Mouse (Mus musculus) CH12.LX (cell line): Measurements from ENCODE around the gene Pigt. TPM values are rescaled to one million over a fixed set of nuclear protein-coding genes. Genes with fewer than 3 reads are reported as not detected.

Source experiments
- DNase-seq: peaks from one replicate; pipeline ENCODE4 v3.0.0-alpha.2; 2013; ENCODE audit errors: extremely low read depth
- H3K27ac ChIP-seq: 2 replicates; pipeline ENCODE4 v1.5.1; 2012; ENCODE audit warnings: low read depth, mild to moderate bottlenecking, control low read depth, moderate library complexity; ENCODE audit not compliant: insufficient read depth
- H3K27me3 ChIP-seq: replicated peaks from 2 replicates; pipeline ENCODE3; 2012; ENCODE audit warnings: inconsistent platforms
- H3K36me3 ChIP-seq, 2 experiments: replicated peaks in 1 of 2; 2 replicates each; pipeline versions ENCODE3 to v1.6.1; 2012; ENCODE audit warnings: inconsistent platforms in 1 of 2, low read length in 1 of 2, mild to moderate bottlenecking in 1 of 2, mixed read lengths in 1 of 2, moderate library complexity in 1 of 2; ENCODE audit not compliant: control insufficient read depth in 1 of 2, insufficient read depth in 1 of 2
- H3K4me1 ChIP-seq, 2 experiments: 2 replicates each; pipeline ENCODE4 v1.6.1; 2012; ENCODE audit warnings: inconsistent platforms in 1 of 2, moderate library complexity in 1 of 2; ENCODE audit not compliant: insufficient read depth in 2 of 2, control insufficient read depth in 1 of 2
- H3K4me2 ChIP-seq: 2 replicates; pipeline ENCODE4 v1.6.1; 2012; ENCODE audit warnings: low read depth, mild to moderate bottlenecking, control low read depth; ENCODE audit not compliant: poor library complexity, insufficient read depth, severe bottlenecking
- H3K4me3 ChIP-seq, 3 experiments: fragments of 150-350 bp in 1 of 3; sonication (generic) in 1 of 3; replicated peaks in 1 of 3; 2 replicates each; pipeline versions ENCODE3 to v1.5.1; 2011 to 2012; ENCODE audit warnings: low read depth in 2 of 3, low read length in 2 of 3, mild to moderate bottlenecking in 2 of 3, moderate library complexity in 2 of 3, control low read depth in 1 of 3, improper control_type of control experiment in 1 of 3, inconsistent platforms in 1 of 3, mixed read lengths in 1 of 3; ENCODE audit not compliant: poor library complexity in 1 of 3
- H3K79me2 ChIP-seq: replicated peaks from 2 replicates; pipeline ENCODE4 v1.6.1; 2012; ENCODE audit warnings: mild to moderate bottlenecking, moderate library complexity; ENCODE audit not compliant: control insufficient read depth, poor library complexity, insufficient read depth, severe bottlenecking; ENCODE audit errors: extremely low read depth
- H3K9ac ChIP-seq: 2 replicates; pipeline ENCODE4 v1.6.1; 2012; ENCODE audit warnings: low read depth, mild to moderate bottlenecking, control low read depth, moderate library complexity; ENCODE audit not compliant: insufficient read depth
- H3K9me3 ChIP-seq: replicated peaks from 2 replicates; pipeline ENCODE3; 2012; ENCODE audit warnings: low read length, inconsistent platforms, mixed read lengths
- BHLHE40 ChIP-seq: IDR thresholded peaks from 2 replicates; pipeline ENCODE4 v1.6.1; 2011; ENCODE audit warnings: mild to moderate bottlenecking, low read depth, low read length, improper control_type of control experiment
- CHD1 ChIP-seq: IDR thresholded peaks from 2 replicates; pipeline ENCODE4 v1.6.1; 2012; ENCODE audit warnings: low read depth, low read length, improper control_type of control experiment, inconsistent platforms
- CHD2 ChIP-seq: IDR thresholded peaks from 2 replicates; pipeline ENCODE4 v1.6.1; 2011; ENCODE audit warnings: low read length, improper control_type of control experiment
- CTCF ChIP-seq, 2 experiments: IDR thresholded peaks in 1 of 2; conservative IDR thresholded peaks in 1 of 2; 2 replicates each; pipeline ENCODE4 v1.5.1; 2011 to 2012; ENCODE audit warnings: low read depth in 2 of 2, low read length in 2 of 2, improper control_type of control experiment in 1 of 2, inconsistent platforms in 1 of 2, mild to moderate bottlenecking in 1 of 2, moderate library complexity in 1 of 2
- ELF1 ChIP-seq: IDR thresholded peaks from 2 replicates; pipeline ENCODE4 v1.6.1; 2014; ENCODE audit warnings: low read depth, mild to moderate bottlenecking, inconsistent platforms, low read length, improper control_type of control experiment
- EP300 ChIP-seq: IDR thresholded peaks from 2 replicates; pipeline ENCODE4 v1.6.1; 2011; ENCODE audit warnings: low read length, improper control_type of control experiment
- ETS1 ChIP-seq: conservative IDR thresholded peaks from 2 replicates; pipeline ENCODE4 v1.6.1; 2012; ENCODE audit warnings: low read depth, mild to moderate bottlenecking, inconsistent platforms, low read length, improper control_type of control experiment, moderate library complexity
- GABPA ChIP-seq: IDR thresholded peaks from 2 replicates; pipeline ENCODE4 v1.6.1; 2012; ENCODE audit warnings: low read depth, low read length, improper control_type of control experiment, inconsistent platforms; ENCODE audit not compliant: insufficient replicate concordance
- HCFC1 ChIP-seq: IDR thresholded peaks from 2 replicates; pipeline ENCODE4 v1.6.1; 2012; ENCODE audit warnings: low read depth, mild to moderate bottlenecking, inconsistent platforms, low read length, improper control_type of control experiment
- IRF4 ChIP-seq: IDR thresholded peaks from 2 replicates; pipeline ENCODE4 v1.6.1; 2014; ENCODE audit warnings: low read depth, mild to moderate bottlenecking, inconsistent platforms, low read length, improper control_type of control experiment
- JUN ChIP-seq: IDR thresholded peaks from 2 replicates; pipeline ENCODE4 v1.6.1; 2011; ENCODE audit warnings: low read depth, mild to moderate bottlenecking, low read length, improper control_type of control experiment, moderate library complexity; ENCODE audit not compliant: insufficient read depth
- JUND ChIP-seq: conservative IDR thresholded peaks from 2 replicates; pipeline ENCODE4 v1.6.1; 2011; ENCODE audit warnings: low read depth, low read length, improper control_type of control experiment
- KAT2A ChIP-seq: IDR thresholded peaks from 2 replicates; pipeline ENCODE4 v1.6.1; 2012; ENCODE audit warnings: low read length, improper control_type of control experiment, inconsistent platforms; ENCODE audit not compliant: insufficient replicate concordance
- MAFK ChIP-seq: IDR thresholded peaks from 2 replicates; pipeline ENCODE4 v1.6.1; 2011; ENCODE audit warnings: low read length, improper control_type of control experiment; ENCODE audit not compliant: insufficient replicate concordance
- MAX ChIP-seq: IDR thresholded peaks from 2 replicates; pipeline ENCODE4 v1.6.1; 2011; ENCODE audit warnings: low read length, improper control_type of control experiment
- MAZ ChIP-seq: IDR thresholded peaks from 2 replicates; pipeline ENCODE4 v1.6.1; 2012; ENCODE audit warnings: low read depth, mild to moderate bottlenecking, inconsistent platforms, low read length, improper control_type of control experiment, moderate library complexity
- MEF2A ChIP-seq: IDR thresholded peaks from 2 replicates; pipeline ENCODE4 v1.6.1; 2014; ENCODE audit warnings: low read depth, mild to moderate bottlenecking, inconsistent platforms, low read length, improper control_type of control experiment, borderline replicate concordance
- MXI1 ChIP-seq: IDR thresholded peaks from 2 replicates; pipeline ENCODE4 v1.6.1; 2011; ENCODE audit warnings: mild to moderate bottlenecking, low read depth, low read length, improper control_type of control experiment
- MYC ChIP-seq: IDR thresholded peaks from 2 replicates; pipeline ENCODE4 v1.6.1; 2011; ENCODE audit warnings: low read depth, mild to moderate bottlenecking, improper control_type of control experiment, low read length
- NELFE ChIP-seq: IDR thresholded peaks from 2 replicates; pipeline ENCODE4 v1.6.1; 2011; ENCODE audit warnings: low read depth, low read length, improper control_type of control experiment
- NRF1 ChIP-seq: IDR thresholded peaks from 2 replicates; pipeline ENCODE4 v1.6.1; 2014; ENCODE audit warnings: low read depth, mild to moderate bottlenecking, inconsistent platforms, low read length, improper control_type of control experiment, moderate library complexity
- PAX5 ChIP-seq: IDR thresholded peaks from 2 replicates; pipeline ENCODE4 v1.6.1; 2012; ENCODE audit warnings: low read length, inconsistent platforms, mixed read lengths
- POLR2A ChIP-seq: IDR thresholded peaks from 2 replicates; pipeline ENCODE4 v1.6.1; 2011; ENCODE audit warnings: low read depth, mild to moderate bottlenecking, improper control_type of control experiment, low read length
- POLR2AphosphoS2 ChIP-seq: IDR thresholded peaks from 2 replicates; pipeline ENCODE4 v1.6.1; 2011; ENCODE audit warnings: low read depth, low read length, improper control_type of control experiment
- RAD21 ChIP-seq: IDR thresholded peaks from 2 replicates; pipeline ENCODE4 v1.6.1; 2011; ENCODE audit warnings: low read depth, mild to moderate bottlenecking, low read length, improper control_type of control experiment, moderate library complexity
- RCOR1 ChIP-seq: conservative IDR thresholded peaks from 2 replicates; pipeline ENCODE4 v1.6.1; 2012; ENCODE audit warnings: low read depth, mild to moderate bottlenecking, inconsistent platforms, low read length, improper control_type of control experiment
- SIN3A ChIP-seq: IDR thresholded peaks from 2 replicates; pipeline ENCODE4 v1.6.1; 2012; ENCODE audit warnings: low read length, improper control_type of control experiment, inconsistent platforms
- SMC3 ChIP-seq: IDR thresholded peaks from 2 replicates; pipeline ENCODE4 v1.6.1; 2011; ENCODE audit warnings: low read depth, low read length, improper control_type of control experiment
- TBP ChIP-seq: conservative IDR thresholded peaks from 2 replicates; pipeline ENCODE4 v1.6.1; 2011; ENCODE audit warnings: low read depth, low read length, improper control_type of control experiment
- TCF12 ChIP-seq: IDR thresholded peaks from 2 replicates; pipeline ENCODE4 v1.6.1; 2014; ENCODE audit warnings: low read depth, mild to moderate bottlenecking, inconsistent platforms, low read length, improper control_type of control experiment
- UBTF ChIP-seq: IDR thresholded peaks from 2 replicates; pipeline ENCODE4 v1.6.1; 2012; ENCODE audit warnings: low read depth, mild to moderate bottlenecking, inconsistent platforms, low read length, improper control_type of control experiment, moderate library complexity
- USF1 ChIP-seq: IDR thresholded peaks from 2 replicates; pipeline ENCODE4 v1.6.1; 2014; ENCODE audit warnings: low read depth, mild to moderate bottlenecking, inconsistent platforms, low read length, improper control_type of control experiment
- USF2 ChIP-seq: conservative IDR thresholded peaks from 2 replicates; pipeline ENCODE4 v1.6.1; 2011; ENCODE audit warnings: low read depth, low read length, improper control_type of control experiment
- ZC3H11A ChIP-seq: IDR thresholded peaks from 2 replicates; pipeline ENCODE4 v1.6.1; 2012; ENCODE audit warnings: low read depth, mild to moderate bottlenecking, inconsistent platforms, low read length, improper control_type of control experiment
- ZKSCAN1 ChIP-seq: IDR thresholded peaks from 2 replicates; pipeline ENCODE4 v1.6.1; 2012; ENCODE audit warnings: low read depth, inconsistent platforms, low read length, improper control_type of control experiment, borderline replicate concordance
- ZMIZ1 ChIP-seq: IDR thresholded peaks from 2 replicates; pipeline ENCODE4 v1.6.1; 2012; ENCODE audit warnings: low read depth, mild to moderate bottlenecking, inconsistent platforms, low read length, improper control_type of control experiment
- ZNF384 ChIP-seq: IDR thresholded peaks from 2 replicates; pipeline ENCODE4 v1.6.1; 2012; ENCODE audit warnings: low read depth, low read length, improper control_type of control experiment, inconsistent platforms
- dilution Hi-C: fragments of 300-500 bp; cut with MboI; formaldehyde crosslinking; loops from 2 replicates; pipeline ENCODE4 v1.14.3; 2020; ENCODE audit warnings: low sequenced_read_pairs; ENCODE audit not compliant: extremely low pct_unique_long_range_greater_than_20kb, extremely low pct_ligation_motif_present
- in situ Hi-C: fragments of 300-500 bp; cut with MboI; formaldehyde crosslinking; loops from 3 replicates; pipeline ENCODE4 v1.14.3; 2019; ENCODE audit warnings: low sequenced_read_pairs, low pct_ligation_motif_present, low pct_unique_long_range_greater_than_20kb, mixed read lengths
- polyA plus RNA-seq: library from polyadenylated mRNA; unstranded; fragments of >175 nt; gene quantifications from 2 replicates; pipeline ENCODE4 v1.2.1, GENCODE M21; 2012; ENCODE audit warnings: low read depth; ENCODE audit not compliant: insufficient read length
- total RNA-seq, 2 experiments: library from RNA; depleted of rRNA; stranded (reverse); fragments of 300-350 nt in 1 of 2; fragments of >200 nt in 1 of 2; gene quantifications; 2 replicates each; pipeline ENCODE4 v1.2.3; 2012 to 2014

The Pigt gene
- total and polyA plus RNA-seq, 3 experiments = 14.0 to 91.8 (median 39.2) TPM

- TF ChIP-seq MXI1 = peak; percentile 53; the same call in 1 of the 2 replicates
- TF ChIP-seq ZMIZ1 = no peak
- TF ChIP-seq JUN = no peak
- no peak for TF ChIP-seq USF2
- TF ChIP-seq TBP = no peak
- TF ChIP-seq ZNF384 = peak; percentile 47; the same call in 1 of the 2 replicates
- TF ChIP-seq GABPA = no peak
- TF ChIP-seq ELF1 = peak; percentile 45
- peak; percentile 94 for TF ChIP-seq RAD21
- TF ChIP-seq BHLHE40 = no peak
- TF ChIP-seq UBTF = no peak
- TF ChIP-seq IRF4 = no peak
- TF ChIP-seq, all 38 proteins: peak for 10
Measured at GRCm38 (mm10) chr2:164520782-164521181, 23.5 kb downstream of the Pigt start (continued).

GRCm38 (mm10) chr2:164521841-164522240 lies 24.5 kb downstream of the Pigt start:
- Histone ChIP-seq H3K9me3 (peaks cover 25% of the 10 kb centered on the region), H3K27ac (peak overlapping the region; percentile 71)
- TF ChIP-seq UBTF (no peak), RAD21 (no peak), SIN3A (peak; percentile 57), ZNF384 (no peak), MAFK (peak; percentile 96), TCF12 (peak; percentile 99), ETS1 (peak; percentile 96), CHD1 (no peak), RCOR1 (peak; percentile 97), JUN (peak; percentile 92), USF1 (no peak), BHLHE40 (peak; percentile 90), EP300 (peak; percentile 98), NRF1 (no peak), MAZ (0 out of 2 replicates have a peak, but pooled peaks have one; percentile 66), MYC (peak; percentile 52), ZKSCAN1 (no peak), MAX (no peak), PAX5 (no peak), CTCF (conservative IDR thresholded peaks at IDR 0.05 in 1 of 2, IDR thresholded peaks at IDR 0.05 in 1 of 2; ENCODE audit: low read depth in 2 of 2, low read length in 2 of 2) (no peak), MXI1 (no peak), GABPA (no peak), POLR2AphosphoS2 (no peak), ELF1 (peak; percentile 4; the same call in 1 of the 2 replicates), JUND (peak; percentile 97), IRF4 (peak; percentile 99), USF2 (no peak), KAT2A (peak; percentile 67; the same call in 1 of the 2 replicates), SMC3 (no peak), NELFE (no peak), HCFC1 (0 out of 2 replicates have a peak, but pooled peaks have one; percentile 16), POLR2A (no peak), TBP (no peak), MEF2A (peak; percentile 93), ZC3H11A (no peak), CHD2 (peak; percentile 82)

More at GRCm38 (mm10) chr2:164521841-164522240, 24.5 kb downstream of the Pigt start:
- peak; percentile 99 for DNase-seq
- Histone ChIP-seq H3K9ac (no peak overlapping the region), H3K4me2 (peak overlapping the region; percentile 99), H3K79me2 (no peaks in the 10 kb centered on the region), H3K27me3 (peaks cover 9% of the 10 kb centered on the region), H3K36me3 (no peaks in the 10 kb centered on the region), H3K4me1 (peaks cover 2 to 25% of the 10 kb centered on the region in 2 experiments), H3K4me3 (no peak overlapping the region)
- in situ Hi-C loops (no loop called here), dilution Hi-C loops (no loop called here)
